Mouse (Mus musculus) hematopoietic stem cell, adult 5-6 weeks (primary cell): ENCODE measurements at regions not wholly inside any gene's neighbourhood (a gene's known extent, or its start where the extent isn't known, plus 50 kb on each side); places are given as distances from the start of the nearest gene placed in this dataset.

Experiments
- ATAC-seq, 2 experiments: fragments of 125-278 bp in 1 of 2; replicated peaks in 1 of 2; 2 replicates each; pipeline ENCODE4 v1.8.0; 2016 to 2017; ENCODE audit warnings: inconsistent platforms in 2 of 2, mild to moderate bottlenecking in 2 of 2, moderate number of reproducible peaks in 2 of 2, low read depth in 1 of 2, moderate TSS enrichment in 1 of 2; ENCODE audit not compliant: low FRiP score in 2 of 2, poor library complexity in 2 of 2, severe bottlenecking in 2 of 2, insufficient read depth in 1 of 2, low TSS enrichment in 1 of 2

- no peak for ATAC-seq
These were observed 146.8 kb upstream of the Dcn start for GRCm38 (mm10) chr10:97332639-97333038.

DNA sequence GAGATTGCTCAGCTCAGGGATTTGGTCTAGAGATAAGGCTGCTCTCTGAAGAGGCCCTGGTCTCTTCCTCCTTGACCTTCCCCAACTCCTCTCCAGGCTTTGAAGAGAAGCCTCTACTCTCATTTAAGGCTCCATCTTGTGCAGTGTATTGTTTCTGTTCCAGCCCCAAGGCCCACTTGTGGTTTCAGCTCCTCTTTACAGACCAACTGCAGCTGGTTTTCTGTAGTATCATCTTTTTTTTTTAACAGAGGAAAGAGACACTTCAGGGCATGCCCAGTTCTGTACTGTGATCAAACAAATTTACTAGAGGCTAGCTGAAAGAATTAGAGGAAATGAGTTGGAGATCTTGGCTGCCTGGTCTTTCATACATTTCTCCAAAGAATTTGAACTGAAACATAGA, 145.4 kb upstream of the Dcn start:
- no peak for ATAC-seq

GRCm38 (mm10) chr10:97334606-97335150, 144.7 kb upstream of the Dcn start:
- no peak for ATAC-seq

GRCm38 (mm10) chr10:97338033-97338692, 141.2 kb upstream of the Dcn start:
- ATAC-seq: no peak

GRCm38 (mm10) chr10:97339866-97340706, 139.3 kb upstream of the Dcn start:
- peak; percentile 42 to 46; a peak in 1 of 4 replicates for ATAC-seq

DNA sequence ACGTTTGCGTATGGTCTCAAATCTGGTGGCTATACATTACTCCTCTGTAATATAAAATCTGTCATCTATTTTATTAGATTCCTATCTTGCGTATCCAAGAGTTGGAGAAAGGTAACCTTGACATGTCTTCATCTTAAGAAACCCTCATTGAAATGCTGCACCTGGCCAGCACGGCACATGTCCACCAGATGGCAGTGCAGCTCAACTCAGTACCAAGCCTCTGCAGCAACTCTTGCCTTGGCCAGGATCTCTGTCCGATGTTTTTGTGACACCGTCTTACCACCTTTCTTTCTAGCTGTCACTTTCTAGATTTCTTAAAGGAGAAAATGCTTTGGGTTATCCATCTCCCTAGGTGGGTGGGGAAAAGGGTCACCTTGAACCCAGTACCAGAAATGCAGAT, 134.1 kb upstream of the Dcn start:
- peak; percentile 91 to 95 for ATAC-seq

DNA sequence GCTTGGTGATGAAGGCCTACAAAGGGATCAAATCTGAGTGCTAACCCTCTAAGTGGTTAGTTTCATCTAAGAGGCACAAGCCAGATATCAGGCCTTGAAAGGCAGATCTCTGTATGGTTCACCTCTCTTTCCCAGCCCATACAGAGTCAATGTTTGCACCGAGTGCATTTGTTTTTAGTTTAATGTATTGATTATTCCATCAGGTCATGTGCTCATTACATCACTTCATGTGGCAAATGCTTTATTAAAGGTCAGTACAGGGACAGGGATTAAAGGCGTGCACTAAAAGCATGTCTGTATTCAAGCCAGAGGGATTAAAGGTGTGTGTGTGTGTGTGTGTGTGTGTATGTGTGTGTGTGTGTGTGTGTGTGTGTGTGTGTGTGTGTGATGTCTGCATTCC, 132.5 kb upstream of the Dcn start:
- no peak for ATAC-seq

GRCm38 (mm10) chr10:97368625-97369024, 110.8 kb upstream of the Dcn start:
- ATAC-seq: no peak

DNA sequence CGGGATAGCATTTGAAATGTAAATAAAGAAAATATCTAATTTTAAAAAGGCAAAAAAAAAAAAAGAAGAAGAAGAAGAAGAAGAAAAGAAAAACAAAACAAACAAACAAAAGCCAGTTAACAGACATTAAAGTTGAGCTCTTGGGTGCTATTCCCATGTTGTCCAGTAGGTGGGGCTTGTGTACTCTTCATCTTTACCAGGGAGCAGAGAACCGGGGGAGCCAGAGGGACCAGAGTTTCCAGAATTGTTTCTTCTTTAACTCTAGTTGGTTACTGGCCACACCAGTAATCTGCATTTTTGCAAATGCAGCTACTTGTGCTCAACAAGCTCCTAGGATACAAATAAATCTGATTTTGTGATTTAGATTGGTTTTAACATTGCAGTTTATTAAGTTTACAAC, 103.6 kb upstream of the Dcn start:
- peak; percentile 76 to 77; a peak in 3 of 4 replicates for ATAC-seq

DNA sequence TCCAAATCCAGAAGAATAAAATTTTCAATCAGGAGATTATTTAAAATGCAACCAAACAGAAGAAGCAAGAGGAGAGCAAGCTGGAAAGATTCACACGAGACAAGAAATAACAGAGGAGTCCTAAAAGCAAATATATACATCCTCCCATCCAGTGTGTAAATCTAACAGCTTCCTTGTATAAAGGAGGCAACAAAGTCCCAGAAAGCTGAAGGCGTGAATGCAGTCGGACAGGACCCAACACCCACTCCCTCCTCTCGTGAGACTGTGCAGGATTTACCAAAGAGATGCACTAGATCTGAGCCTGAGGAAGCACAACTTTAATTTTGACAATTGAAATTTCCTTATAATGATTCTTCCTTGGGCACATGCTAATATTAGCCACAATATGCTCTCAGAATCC, 103.0 kb upstream of the Dcn start:
- no peak for ATAC-seq

- ATAC-seq: no peak
These were observed 97.8 kb upstream of the Dcn start for GRCm38 (mm10) chr10:97381586-97381985.

GRCm38 (mm10) chr10:97383881-97384280, 95.5 kb upstream of the Dcn start:
- no peak for ATAC-seq

GRCm38 (mm10) chr10:97387196-97387876, 92.1 kb upstream of the Dcn start:
- ATAC-seq: no peak

DNA sequence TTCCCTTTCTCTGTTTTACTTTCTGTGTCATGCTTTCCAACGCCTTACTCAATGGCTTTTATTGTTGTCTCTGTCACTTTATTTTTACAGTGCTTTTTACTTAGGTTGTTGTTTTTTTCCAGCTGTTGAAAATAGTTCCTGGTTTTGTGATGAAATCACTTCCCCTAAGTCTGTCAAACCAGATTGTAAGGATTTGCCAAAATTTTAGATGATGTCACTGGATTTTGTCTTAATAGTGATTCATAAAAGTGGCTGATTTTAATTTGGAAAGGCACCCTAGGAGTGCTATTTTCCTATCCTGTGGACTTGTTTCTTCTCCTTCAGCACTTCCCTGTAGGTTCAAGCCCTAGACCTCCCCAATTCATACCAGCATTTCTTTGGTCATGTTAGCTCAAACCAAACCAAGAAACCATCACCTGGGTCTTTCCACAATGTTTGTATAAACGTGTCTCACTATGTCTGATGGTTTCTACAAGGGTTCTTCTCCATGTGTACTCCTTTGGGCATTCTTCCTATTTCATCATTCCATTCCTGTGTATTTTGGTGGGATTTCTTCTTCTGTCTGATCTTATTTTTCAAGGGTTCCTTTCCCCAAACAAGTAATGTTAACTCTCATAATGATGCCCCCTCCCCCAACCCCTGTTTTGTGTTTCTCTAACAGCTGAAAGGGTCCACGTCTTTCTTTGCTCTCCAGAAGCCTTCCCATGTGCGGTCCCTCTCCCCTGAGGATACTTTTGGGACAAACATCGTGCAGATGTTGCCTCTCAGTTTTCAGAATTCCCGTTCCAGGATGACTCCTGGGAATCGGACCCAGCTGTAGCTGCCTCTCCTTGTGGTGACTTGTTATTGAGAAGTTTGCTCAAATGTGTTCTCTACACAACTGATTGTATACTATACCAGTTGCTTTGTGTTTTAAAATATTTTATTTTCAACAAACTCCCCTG, 89.5 kb upstream of the Dcn start:
- no peak for ATAC-seq

DNA sequence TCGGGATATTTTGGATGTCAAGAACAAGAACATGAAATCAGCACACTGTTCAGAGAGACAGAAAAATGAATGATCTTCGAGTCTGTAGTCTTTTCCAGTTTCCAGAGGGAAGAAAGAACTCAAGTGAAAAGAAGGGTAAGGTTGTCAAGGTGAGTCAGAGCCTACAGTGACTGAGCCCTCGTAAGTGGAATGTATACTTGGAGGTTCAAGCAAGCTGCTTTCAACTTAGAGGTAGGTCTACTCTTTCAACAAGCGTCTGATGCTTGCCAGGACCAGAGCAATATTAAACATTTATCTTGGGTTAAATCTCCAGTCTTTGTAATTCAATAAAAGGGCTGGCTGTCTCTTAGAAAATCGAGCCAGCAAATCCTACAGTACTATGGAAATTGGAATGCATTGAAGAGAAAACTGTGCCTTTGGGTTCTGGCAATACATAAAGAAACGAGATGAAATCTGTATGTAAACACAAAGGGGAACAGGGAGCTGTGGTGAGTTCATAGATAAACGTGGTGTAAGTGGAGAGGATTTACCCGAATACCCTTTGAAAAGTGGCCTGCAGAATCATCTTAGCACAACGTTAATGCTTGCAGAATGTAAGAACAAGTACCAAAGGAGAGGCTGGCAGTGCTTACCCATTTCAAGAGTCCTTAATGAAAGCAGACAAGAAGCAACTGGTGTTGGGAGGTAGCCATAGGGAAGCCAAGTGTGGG, 82.2 kb upstream of the Dcn start:
- ATAC-seq: no peak

DNA sequence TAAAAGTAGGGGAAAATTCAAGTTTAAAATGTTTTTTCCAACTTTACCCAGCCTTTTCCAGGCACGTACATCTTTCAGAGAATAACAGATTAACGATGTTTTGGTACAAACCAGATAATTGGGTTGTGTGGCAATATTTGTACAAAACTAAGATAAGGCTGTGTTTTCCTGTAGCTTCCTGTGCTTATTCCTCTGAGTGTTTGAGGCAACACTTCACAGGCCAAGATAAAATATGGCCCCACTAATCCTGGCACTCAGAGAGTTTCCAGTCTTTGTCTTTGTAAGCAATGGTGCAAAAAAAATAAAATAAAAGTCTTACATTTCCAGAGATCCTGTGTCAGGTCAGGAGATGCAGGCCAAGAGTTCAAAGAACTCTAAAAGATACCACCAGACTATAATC, 81.5 kb upstream of the Dcn start:
- no peak for ATAC-seq
